Mouse (Mus musculus): Measurements from ENCODE around the gene Gm45021. TPM values are rescaled to one million over a fixed set of nuclear protein-coding genes. Genes with fewer than 3 reads are reported as not detected.

Gm45021 gene
- polyA plus RNA-seq (2012; rRNA removed) = 0.37 TPM in 1 of 2 replicates, not detected in the other

GRCm38 (mm10) chr6:48589194-48589750, at the start of gene Gm45021:
TSS of gene Gm45021 (plus strand) at chr6:48589610.

GRCm38 (mm10) chr6:48554280-48555103, 34.9 kb upstream of the Gm45021 start, which contains the start of gene Lrrc61:
TSS of gene Lrrc61 (plus strand) at chr6:48554796.

GRCm38 (mm10) chr6:48572572-48573061, 16.8 kb upstream of the Gm45021 start, which contains the start of gene Rarres2:
TSS of gene Rarres2 (minus strand) at chr6:48572789.

GRCm38 (mm10) chr6:48593158-48594042, 4.0 kb downstream of the Gm45021 start, which contains the start of the genes Repin1 and Gm44965:
TSS of gene Repin1 (plus strand) at chr6:48593883.
TSS of gene Gm44965 (plus strand) at chr6:48593941.

GRCm38 (mm10) chr6:48601271-48602079, 12.1 kb downstream of the Gm45021 start, which contains the start of gene Zfp775:
TSS of gene Zfp775 (plus strand) at chr6:48602063.

GRCm38 (mm10) chr6:48626464-48626863, 37.1 kb downstream of the Gm45021 start, which contains the start of gene AI854703:
TSS of gene AI854703 (plus strand) at chr6:48626764.

GRCm38 (mm10) chr6:48646995-48647394, 57.6 kb downstream of the Gm45021 start, which contains the start of gene Gimap8:
TSS of gene Gimap8 (plus strand) at chr6:48647234.

Other genes with a start within 250 kb of the Gm45021 start
- gene Krba1, start 194.0 kb upstream of the Gm45021 start, polyA plus RNA-seq (2012; rRNA removed) = 2.7 and 3.2 TPM in 2 replicates
- gene Zfp467, start 143.8 kb upstream of the Gm45021 start, polyA plus RNA-seq (2012; rRNA removed) = 3.8 and 4.1 TPM in 2 replicates
- gene Sspo, start 141.4 kb upstream of the Gm45021 start, polyA plus RNA-seq (2012; rRNA removed) = 0.18 and 0.22 TPM in 2 replicates
- gene Atp6v0e2, start 52.0 kb upstream of the Gm45021 start, polyA plus RNA-seq (2012; rRNA removed) = 0.55 and 0.67 TPM in 2 replicates
- gene Lrrc61, start 34.8 kb upstream of the Gm45021 start, polyA plus RNA-seq (2012; rRNA removed) = 3.1 and 4.0 TPM in 2 replicates
- 77.7 and 123 TPM in 2 replicates for gene Rarres2, start 16.8 kb upstream of the Gm45021 start, polyA plus RNA-seq (2012; rRNA removed)
- 18.1 and 19.4 TPM in 2 replicates for gene Repin1, start 4.3 kb downstream of the Gm45021 start, polyA plus RNA-seq (2012; rRNA removed)
- gene Gm44965, start 4.3 kb downstream of the Gm45021 start, polyA plus RNA-seq (2012; rRNA removed) = not detected in 2 replicates
- 1.7 and 2.2 TPM in 2 replicates for gene Zfp775, start 12.5 kb downstream of the Gm45021 start, polyA plus RNA-seq (2012; rRNA removed)
- 0.20 and 0.21 TPM in 2 replicates for gene AI854703, start 37.2 kb downstream of the Gm45021 start, polyA plus RNA-seq (2012; rRNA removed)
- 2.7 and 3.0 TPM in 2 replicates for gene Gimap8, start 57.6 kb downstream of the Gm45021 start, polyA plus RNA-seq (2012; rRNA removed)
- gene Gimap9, start 86.5 kb downstream of the Gm45021 start, polyA plus RNA-seq (2012; rRNA removed) = 6.6 and 7.7 TPM in 2 replicates
- gene Gimap4, start 94.9 kb downstream of the Gm45021 start, polyA plus RNA-seq (2012; rRNA removed) = 11.2 and 11.3 TPM in 2 replicates
- 8.6 and 9.2 TPM in 2 replicates for gene Gimap6, start 118.6 kb downstream of the Gm45021 start, polyA plus RNA-seq (2012; rRNA removed)
- gene Gm28053, start 129.0 kb downstream of the Gm45021 start, polyA plus RNA-seq (2012; rRNA removed) = 0.65 and 0.77 TPM in 2 replicates
- gene Gimap7, start 129.0 kb downstream of the Gm45021 start, polyA plus RNA-seq (2012; rRNA removed) = 0.06 and 0.25 TPM in 2 replicates
- gene Gimap1, start 149.4 kb downstream of the Gm45021 start, polyA plus RNA-seq (2012; rRNA removed) = 2.8 and 3.0 TPM in 2 replicates
- gene Gimap5, start 156.6 kb downstream of the Gm45021 start, polyA plus RNA-seq (2012; rRNA removed) = 3.1 TPM in 2 replicates
- 0.42 and 0.68 TPM in 2 replicates for gene Gimap3, start 181.2 kb downstream of the Gm45021 start, polyA plus RNA-seq (2012; rRNA removed)